Mouse (Mus musculus): ENCODE measurements around the gene Dus3l. TPM values are rescaled to one million over a fixed set of nuclear protein-coding genes. Genes with fewer than 3 reads are reported as not detected.
A peak's percentile ranks its signal among the peaks of the same experiment; 100 is the strongest.

Dus3l gene
- total and polyA plus RNA-seq, 3 experiments: 38.9 to 70.5 TPM; not detected in 1

GRCm38 (mm10) chr17:56789286-56789685 is 24.7 kb downstream of the Dus3l start:
- no peak overlapping the region for H3K27ac ChIP-seq (ENCODE audit: control insufficient read depth, low read depth, low read length)
- 0 out of 4 replicates have a peak, but pooled peaks cover 0 to 4% of the 10 kb centered on the region in 2 experiments for H3K4me1 ChIP-seq (ENCODE audit: control insufficient read depth in 1 of 2, insufficient read depth in 2 of 2, low read length in 2 of 2)
- no peak for DNase-seq (ENCODE audit: low read depth, low spot score)
- H3K9ac ChIP-seq (ENCODE audit: control insufficient read depth, low read depth, low read length, poor library complexity, severe bottlenecking): no peak overlapping the region
- H3K79me2 ChIP-seq (ENCODE audit: control insufficient read depth, insufficient read depth, low read length, poor library complexity): no peaks in the 10 kb centered on the region
- no peak overlapping the region for H3K4me3 ChIP-seq (ENCODE audit: control insufficient read depth in 1 of 2, insufficient read depth in 1 of 2, low read depth in 2 of 2, low read length in 2 of 2)
- TF ChIP-seq NRF1 (IDR thresholded peaks at IDR 0.05; ENCODE audit: insufficient read depth, low read depth, low read length, poor library complexity, severe bottlenecking): no peak
- H3K36me3 ChIP-seq (ENCODE audit: control insufficient read depth in 1 of 2, insufficient read depth in 2 of 2, low read length in 2 of 2): no peaks in the 10 kb centered on the region; a peak in 1 of 4 replicates
- H3K27me3 ChIP-seq (ENCODE audit: control insufficient read depth in 1 of 2, insufficient read depth in 2 of 2, low read length in 2 of 2): no peaks in the 10 kb centered on the region
- H3K9me3 ChIP-seq (replicated peaks; ENCODE audit: insufficient read depth, low read length): no peaks in the 10 kb centered on the region

GRCm38 (mm10) chr17:56792588-56792987 is 28.0 kb downstream of the Dus3l start:
- Histone ChIP-seq H3K4me1 (ENCODE audit: control insufficient read depth in 1 of 2, insufficient read depth in 2 of 2, low read length in 2 of 2) (peaks cover 3 to 4% of the 10 kb centered on the region in 2 experiments; a peak in 1 of 4 replicates), H3K27ac (ENCODE audit: control insufficient read depth, low read depth, low read length) (no peak overlapping the region), H3K9ac (ENCODE audit: control insufficient read depth, low read depth, low read length, poor library complexity, severe bottlenecking) (no peak overlapping the region), H3K36me3 (ENCODE audit: control insufficient read depth in 1 of 2, insufficient read depth in 2 of 2, low read length in 2 of 2) (peaks cover 0 to 2% of the 10 kb centered on the region in 2 experiments; a peak in 2 of 4 replicates), H3K79me2 (ENCODE audit: control insufficient read depth, insufficient read depth, low read length, poor library complexity) (no peaks in the 10 kb centered on the region), H3K9me3 (replicated peaks; ENCODE audit: insufficient read depth, low read length) (no peaks in the 10 kb centered on the region), H3K4me3 (ENCODE audit: control insufficient read depth in 1 of 2, insufficient read depth in 1 of 2, low read depth in 2 of 2, low read length in 2 of 2) (no peak overlapping the region), H3K27me3 (ENCODE audit: control insufficient read depth in 1 of 2, insufficient read depth in 2 of 2, low read length in 2 of 2) (no peaks in the 10 kb centered on the region)
- TF ChIP-seq ZMIZ1 (IDR thresholded peaks at IDR 0.05; ENCODE audit: low read depth, low read length): no peak
- TF ChIP-seq NELFE (IDR thresholded peaks at IDR 0.05; ENCODE audit: low read depth, low read length): no peak
- no peak for TF ChIP-seq BHLHE40 (IDR thresholded peaks at IDR 0.05; ENCODE audit: borderline replicate concordance, low read depth, low read length)
- no peak for TF ChIP-seq GABPA (IDR thresholded peaks at IDR 0.05; ENCODE audit: low read depth, low read length)
- TF ChIP-seq RCOR1 (IDR thresholded peaks at IDR 0.05; ENCODE audit: low read depth, low read length): no peak
- no peak for TF ChIP-seq MEF2A (IDR thresholded peaks at IDR 0.05; ENCODE audit: extremely low read depth, insufficient replicate concordance, low read depth, low read length, poor library complexity, severe bottlenecking)
- no peak for TF ChIP-seq SIN3A (IDR thresholded peaks at IDR 0.05; ENCODE audit: low read length)
- no peak for TF ChIP-seq MAZ (IDR thresholded peaks at IDR 0.05; ENCODE audit: low read depth, low read length)
- TF ChIP-seq HCFC1 (IDR thresholded peaks at IDR 0.05; ENCODE audit: low read depth, low read length): no peak
- TF ChIP-seq CHD2 (IDR thresholded peaks at IDR 0.05; ENCODE audit: low read length): no peak
- DNase-seq (ENCODE audit: low read depth, low spot score): no peak

- TF ChIP-seq TAL1 (IDR thresholded peaks at IDR 0.05; ENCODE audit: low read length) (0 out of 2 replicates have a peak, but pooled peaks have one; percentile 17), ELF1 (IDR thresholded peaks at IDR 0.05; ENCODE audit: low read depth, low read length) (no peak)
Observed at GRCm38 (mm10) chr17:56793614-56794319, 29.2 kb downstream of the Dus3l start.

More at GRCm38 (mm10) chr17:56793614-56794319, 29.2 kb downstream of the Dus3l start:
- no peaks in the 10 kb centered on the region for H3K27me3 ChIP-seq (ENCODE audit: control insufficient read depth in 1 of 2, insufficient read depth in 2 of 2, low read length in 2 of 2)
- no peak overlapping the region for H3K4me3 ChIP-seq (ENCODE audit: control insufficient read depth in 1 of 2, insufficient read depth in 1 of 2, low read depth in 2 of 2, low read length in 2 of 2)
- no peak overlapping the region for H3K9ac ChIP-seq (ENCODE audit: control insufficient read depth, low read depth, low read length, poor library complexity, severe bottlenecking)
- no peaks in the 10 kb centered on the region for H3K9me3 ChIP-seq (replicated peaks; ENCODE audit: insufficient read depth, low read length)
- peaks cover 3 to 4% of the 10 kb centered on the region in 2 experiments; a peak in 1 of 4 replicates for H3K4me1 ChIP-seq (ENCODE audit: control insufficient read depth in 1 of 2, insufficient read depth in 2 of 2, low read length in 2 of 2)
- H3K36me3 ChIP-seq (ENCODE audit: control insufficient read depth in 1 of 2, insufficient read depth in 2 of 2, low read length in 2 of 2): peaks cover 0 to 2% of the 10 kb centered on the region in 2 experiments; a peak in 2 of 4 replicates
- H3K27ac ChIP-seq (ENCODE audit: control insufficient read depth, low read depth, low read length): no peak overlapping the region
- no peak for DNase-seq (ENCODE audit: low read depth, low spot score)
- no peaks in the 10 kb centered on the region for H3K79me2 ChIP-seq (ENCODE audit: control insufficient read depth, insufficient read depth, low read length, poor library complexity)

All from MEL (cell line).